13 mouse cellular contexts compared by ENCODE assay signal in the genomic region with DNA sequence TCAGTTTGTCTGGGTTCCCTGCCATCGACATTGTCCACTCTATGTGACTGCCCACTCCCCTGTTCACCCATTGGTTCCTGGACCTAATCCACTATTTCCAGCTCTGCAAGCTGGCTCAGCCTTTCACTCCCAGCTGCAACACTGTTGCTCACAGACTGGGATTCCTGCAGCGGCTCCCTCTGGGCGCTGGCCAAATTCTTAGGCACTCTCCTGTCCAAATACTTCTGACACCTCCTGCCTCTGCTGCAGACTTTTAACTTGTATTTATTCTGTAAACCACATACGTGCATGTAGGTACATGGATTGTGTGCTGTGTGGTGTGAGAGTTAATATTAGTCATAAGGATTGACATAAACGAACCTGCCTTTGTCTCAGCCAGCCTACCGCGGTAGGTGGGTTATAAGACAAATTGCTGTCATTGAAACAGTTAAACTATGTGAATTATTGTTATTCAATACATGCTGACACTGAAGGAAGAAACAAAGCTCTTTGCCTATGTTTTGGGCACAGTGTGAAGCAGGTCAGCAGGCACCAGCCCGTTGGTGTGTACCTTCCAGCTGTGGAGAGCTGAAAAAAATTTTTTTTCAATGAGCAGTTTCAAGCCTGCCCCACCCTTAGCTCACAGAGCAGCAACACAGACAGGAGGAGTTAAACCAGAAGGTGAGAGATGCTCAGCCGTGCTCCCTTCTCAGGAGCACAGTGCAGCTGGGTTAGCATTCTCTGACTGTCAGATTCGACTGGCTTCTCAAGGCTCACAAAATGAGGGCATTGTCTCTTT.
DNase-seq lines count a peak whose midpoint lies in the region; ATAC-seq and TF ChIP-seq lines count a peak whose summit lies in the region.
"Had no signal": no experiment of that assay in that cellular context is flagged by ENCODE, and none has a peak within 500 bp of the region (broad histone marks: within the 10 kb centered on the region; RNA-seq: fewer than 3 reads in every experiment).

No protein-coding gene starts in this region.

- H3K36me3 ChIP-seq in heart, postnatal 0 days (replicated peaks; ENCODE audit: control insufficient read depth, insufficient read depth, low read length): no peaks in the 10 kb centered on the region
- H3K36me3 ChIP-seq in heart, embryonic 11.5 days (ENCODE audit: control insufficient read depth, insufficient read depth, low read length): no peaks in the 10 kb centered on the region
- no peaks in the 10 kb centered on the region for H3K36me3 ChIP-seq in lung, embryonic 15.5 days
- H3K36me3 ChIP-seq: hindbrain, embryonic 13.5 days; kidney, embryonic 15.5 days had no signal

- H3K4me3 ChIP-seq in heart, postnatal 0 days (ENCODE audit: low read depth, low read length): no peak overlapping the region
- H3K4me3 ChIP-seq in heart, embryonic 11.5 days (ENCODE audit: low read depth, low read length): no peak overlapping the region
- no peak overlapping the region for H3K4me3 ChIP-seq in lung, embryonic 15.5 days
- H3K4me3 ChIP-seq: hindbrain, embryonic 13.5 days; kidney, embryonic 15.5 days had no signal

- TF ChIP-seq CTCF in heart, postnatal 0 days (IDR thresholded peaks at IDR 0.05; ENCODE audit: low read depth): no peak

- WGBS in heart, postnatal 0 days: 41% methylated on average over 10 of the region's 10 CpGs
- 63% methylated on average over 10 of the region's 10 CpGs for WGBS in heart, embryonic 11.5 days (ENCODE audit: insufficient replicate concordance)
- 18% methylated on average over 10 of the region's 10 CpGs for WGBS in lung, embryonic 15.5 days

- H3K27me3 ChIP-seq in heart, postnatal 0 days (ENCODE audit: control insufficient read depth, insufficient read depth, low read length): no peaks in the 10 kb centered on the region
- H3K27me3 ChIP-seq in heart, embryonic 11.5 days (ENCODE audit: control insufficient read depth, insufficient read depth, low read length): no peaks in the 10 kb centered on the region
- H3K27me3 ChIP-seq in lung, embryonic 15.5 days: no peaks in the 10 kb centered on the region
- H3K27me3 ChIP-seq: hindbrain, embryonic 13.5 days; kidney, embryonic 15.5 days had no signal

- no peak; the same call in 1 of the 2 replicates for ATAC-seq in heart, postnatal 0 days (ENCODE audit: insufficient read depth, low read depth)
- no peak for ATAC-seq in heart, embryonic 11.5 days (replicated peaks; ENCODE audit: insufficient number of reproducible peaks, low FRiP score, low TSS enrichment)
- peak; percentile 65; the same call in 1 of the 2 replicates for ATAC-seq in lung, embryonic 15.5 days (ENCODE audit: borderline replicate concordance, extremely low read depth, low FRiP score, low TSS enrichment)
- ATAC-seq: activated CD4-positive, CD25-positive, alpha-beta regulatory T cell, adult 4 months; liver, postnatal 0 days had no signal

- TF ChIP-seq EP300 in heart, postnatal 0 days (IDR thresholded peaks at IDR 0.05; ENCODE audit: low read depth): no peak

- H3K4me1 ChIP-seq in heart, postnatal 0 days (ENCODE audit: control insufficient read depth, insufficient read depth): no peaks in the 10 kb centered on the region
- H3K4me1 ChIP-seq in heart, embryonic 11.5 days (ENCODE audit: control insufficient read depth, insufficient read depth, low read length): peaks cover 10% of the 10 kb centered on the region
- H3K4me1 ChIP-seq in lung, embryonic 15.5 days: peaks cover 42% of the 10 kb centered on the region

- no peaks in the 10 kb centered on the region for H3K9me3 ChIP-seq in heart, postnatal 0 days (replicated peaks; ENCODE audit: control insufficient read depth, low read length)
- no peaks in the 10 kb centered on the region for H3K9me3 ChIP-seq in heart, embryonic 11.5 days (replicated peaks; ENCODE audit: control insufficient read depth, low read length)
- no peaks in the 10 kb centered on the region for H3K9me3 ChIP-seq in lung, embryonic 15.5 days
- H3K9me3 ChIP-seq: hindbrain, embryonic 13.5 days; kidney, embryonic 15.5 days had no signal

- H3K4me2 ChIP-seq in heart, postnatal 0 days (ENCODE audit: low read depth, low read length): no peak overlapping the region
- H3K4me2 ChIP-seq in heart, embryonic 11.5 days: no peak overlapping the region
- H3K4me2 ChIP-seq in lung, embryonic 15.5 days: no peak overlapping the region
- H3K4me2 ChIP-seq: hindbrain, embryonic 13.5 days; kidney, embryonic 15.5 days had no signal

- H3K27ac ChIP-seq in heart, postnatal 0 days (ENCODE audit: low read depth): no peak overlapping the region
- H3K27ac ChIP-seq in heart, embryonic 11.5 days (ENCODE audit: low read depth, low read length): no peak overlapping the region
- H3K27ac ChIP-seq in lung, embryonic 15.5 days: peak overlapping the region; percentile 67
- H3K27ac ChIP-seq: hindbrain, embryonic 13.5 days; kidney, embryonic 15.5 days had no signal

- H3K9ac ChIP-seq in heart, postnatal 0 days (replicated peaks; ENCODE audit: low read depth, low read length): no peak overlapping the region
- H3K9ac ChIP-seq in heart, embryonic 11.5 days (ENCODE audit: low read depth, low read length): no peak overlapping the region
- H3K9ac ChIP-seq in lung, embryonic 15.5 days: no peak overlapping the region
- H3K9ac ChIP-seq: hindbrain, embryonic 13.5 days; kidney, embryonic 15.5 days; liver, postnatal 0 days had no signal

- DNase-seq in heart, postnatal 0 days (ENCODE audit: low spot score): peak; percentile 47
- peak; percentile 9 to 42 for DNase-seq in urinary bladder, postnatal 36 days (ENCODE audit: low spot score in 2 of 2)
- DNase-seq in urinary bladder, postnatal 4 days (ENCODE audit: low spot score in 2 of 2): no peak
- no peak for DNase-seq in cerebellum, adult 8-10 months
- no peak for DNase-seq in thymus, postnatal 10 days (ENCODE audit: low spot score in 2 of 2)
- DNase-seq: embryo, embryonic 11 days; liver, postnatal 0 days; retina, postnatal 1 day had no signal

Comparison
In these comparisons a context has a peak if more than half of its experiments do, and no peak if none do; other contexts are left out.
1. DNase-seq: peak in heart, postnatal 0 days (single experiment) and urinary bladder, postnatal 36 days (2 of 2); none in urinary bladder, postnatal 4 days (0 of 2), cerebellum, adult 8-10 months (single experiment) and thymus, postnatal 10 days (0 of 2).